Mouse (Mus musculus): ENCODE data around the gene Ascl1.

The Ascl1 gene

GRCm38 (mm10) chr10:87493576-87493975 lies at the start of gene Ascl1:
Ascl1 (minus strand) TSS chr10:87493660.
- no peak for DNase-seq

- DNase-seq, result no peak
These were observed 40.7 kb upstream of the Ascl1 start for GRCm38 (mm10) chr10:87534172-87534571.

- no peak for DNase-seq
These were observed 28.2 kb upstream of the Ascl1 start, which contains the start of gene Pah for GRCm38 (mm10) chr10:87521646-87522045. Pah (plus strand) TSS chr10:87521795.

- no peak for DNase-seq
These were observed 27.1 kb upstream of the Ascl1 start for GRCm38 (mm10) chr10:87520401-87521116.

- DNase-seq, result no peak
These were observed 25.1 kb upstream of the Ascl1 start for GRCm38 (mm10) chr10:87518585-87518984.

GRCm38 (mm10) chr10:87513052-87513451 lies 19.6 kb upstream of the Ascl1 start:
- DNase-seq, result no peak

GRCm38 (mm10) chr10:87508581-87508980 lies 15.1 kb upstream of the Ascl1 start:
- DNase-seq, result no peak

GRCm38 (mm10) chr10:87503946-87504345 lies 10.5 kb upstream of the Ascl1 start:
- peak in 1 of 2 experiments; percentile 49 for DNase-seq

GRCm38 (mm10) chr10:87502283-87502682 lies 8.8 kb upstream of the Ascl1 start:
- no peak for DNase-seq

GRCm38 (mm10) chr10:87501659-87502042 lies 8.2 kb upstream of the Ascl1 start:
- DNase-seq, result no peak

GRCm38 (mm10) chr10:87500926-87501658 lies 7.6 kb upstream of the Ascl1 start:
- DNase-seq, result no peak

- no peak for DNase-seq
These were observed 3.6 kb upstream of the Ascl1 start for GRCm38 (mm10) chr10:87497056-87497455.

GRCm38 (mm10) chr10:87494596-87494995 lies 1.1 kb upstream of the Ascl1 start:
- DNase-seq, result no peak

GRCm38 (mm10) chr10:87494176-87494575 lies 716 bp upstream of the Ascl1 start:
- DNase-seq, result no peak

- DNase-seq, result no peak
These were observed 554 bp downstream of the Ascl1 start for GRCm38 (mm10) chr10:87492661-87493551.

GRCm38 (mm10) chr10:87492332-87492660 lies 1.2 kb downstream of the Ascl1 start:
- DNase-seq, result no peak

- DNase-seq, result no peak
These were observed 1.9 kb downstream of the Ascl1 start for GRCm38 (mm10) chr10:87491485-87492040.

GRCm38 (mm10) chr10:87490328-87490727 lies 3.1 kb downstream of the Ascl1 start:
- DNase-seq, result no peak

GRCm38 (mm10) chr10:87489246-87490009 lies 4.0 kb downstream of the Ascl1 start:
- DNase-seq, result no peak

- DNase-seq, result no peak
These were observed 4.9 kb downstream of the Ascl1 start for GRCm38 (mm10) chr10:87488429-87489145.

All from spleen, adult 18-20 months (tissue).